Mouse (Mus musculus) adrenal gland, postnatal 36 days (tissue): ENCODE measurements around the gene Uchl5. TPM values are rescaled to one million over a fixed set of nuclear protein-coding genes. Genes with fewer than 3 reads are reported as not detected.

Source experiments
- DNase-seq, 2 experiments: peaks; one replicate each; pipeline ENCODE4 v3.0.0; 2021; ENCODE audit warnings: mixed read lengths in 1 of 2
- total RNA-seq, 2 experiments: library from RNA; stranded (reverse); gene quantifications; 2 replicates each; pipeline ENCODE4 v1.2.3; 2021

The Uchl5 gene
- total RNA-seq, 2 experiments from 2014 or later: 24.5 to 28.8 TPM

DNA sequence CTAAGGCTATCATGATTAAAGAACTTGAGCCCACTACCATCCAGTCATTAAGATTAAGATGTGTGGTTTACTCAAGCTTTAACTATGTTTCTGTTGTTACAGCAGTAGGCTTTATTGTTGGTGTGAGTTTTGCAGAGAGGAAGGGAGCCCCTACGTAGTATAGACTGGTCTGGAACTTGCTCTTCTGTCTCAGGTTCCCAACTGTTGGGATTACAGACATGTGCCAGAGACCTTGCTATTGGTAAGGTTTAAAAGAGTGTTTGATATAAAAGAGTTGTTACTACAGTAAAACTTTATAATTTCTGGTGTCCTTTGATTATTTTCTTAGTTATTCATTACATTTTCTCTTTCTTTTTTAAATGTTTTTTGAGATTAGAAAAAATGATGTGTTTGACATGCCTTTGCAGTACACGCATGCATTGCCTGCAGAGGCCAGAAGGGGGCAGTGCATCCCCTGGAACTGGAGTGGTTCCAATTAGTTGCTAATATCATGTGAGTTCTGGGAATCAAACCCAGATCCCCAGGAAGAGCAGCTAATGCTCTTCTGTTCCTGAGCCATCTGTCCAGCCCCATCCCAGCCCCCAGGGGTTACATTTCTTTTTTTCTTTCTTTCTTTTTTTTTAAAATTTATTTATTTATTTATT lies 11.6 kb downstream of the Uchl5 start:
- peak; percentile 35 to 53 for DNase-seq

DNA sequence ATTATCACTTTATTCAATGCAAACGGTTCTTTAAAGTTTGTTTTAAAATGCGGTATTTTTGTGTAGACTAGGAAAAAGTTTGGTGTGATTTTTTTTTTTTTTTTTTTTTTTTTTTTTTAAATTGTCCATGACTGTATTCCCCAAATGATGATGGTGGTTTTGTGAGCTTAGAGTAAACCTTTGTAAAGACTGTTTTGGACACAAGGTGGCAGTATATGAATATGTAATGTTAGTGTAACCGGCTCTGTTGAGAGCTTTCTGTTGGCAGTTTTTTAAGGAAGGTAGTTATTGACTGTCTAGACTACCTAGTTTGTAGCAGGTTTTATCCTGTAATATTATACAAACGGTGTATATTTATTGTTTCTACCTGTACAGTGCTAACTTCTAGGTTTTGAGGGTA lies 26.5 kb downstream of the Uchl5 start:
- peak in 1 of 2 experiments; percentile 12 for DNase-seq

DNA sequence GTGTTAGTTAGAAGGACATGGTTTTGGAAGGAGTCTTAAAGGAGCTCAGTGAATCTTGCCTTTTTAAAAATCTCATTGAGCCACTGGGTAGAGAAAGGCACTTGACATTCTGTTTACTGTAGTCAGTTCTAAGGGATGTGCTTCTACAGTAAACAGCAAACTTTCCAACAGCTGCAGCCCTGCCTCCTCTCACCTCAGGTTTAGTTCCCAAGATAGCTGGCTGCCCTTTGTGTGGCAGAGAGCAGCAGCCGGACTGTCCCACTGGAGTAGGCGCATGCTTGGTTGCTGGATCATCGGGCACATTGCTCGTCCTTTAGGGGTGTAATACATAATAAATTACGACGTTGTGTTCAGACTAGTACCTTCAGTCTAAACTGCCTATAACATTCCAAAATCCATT lies 32.0 kb downstream of the Uchl5 start:
- no peak for DNase-seq

DNA sequence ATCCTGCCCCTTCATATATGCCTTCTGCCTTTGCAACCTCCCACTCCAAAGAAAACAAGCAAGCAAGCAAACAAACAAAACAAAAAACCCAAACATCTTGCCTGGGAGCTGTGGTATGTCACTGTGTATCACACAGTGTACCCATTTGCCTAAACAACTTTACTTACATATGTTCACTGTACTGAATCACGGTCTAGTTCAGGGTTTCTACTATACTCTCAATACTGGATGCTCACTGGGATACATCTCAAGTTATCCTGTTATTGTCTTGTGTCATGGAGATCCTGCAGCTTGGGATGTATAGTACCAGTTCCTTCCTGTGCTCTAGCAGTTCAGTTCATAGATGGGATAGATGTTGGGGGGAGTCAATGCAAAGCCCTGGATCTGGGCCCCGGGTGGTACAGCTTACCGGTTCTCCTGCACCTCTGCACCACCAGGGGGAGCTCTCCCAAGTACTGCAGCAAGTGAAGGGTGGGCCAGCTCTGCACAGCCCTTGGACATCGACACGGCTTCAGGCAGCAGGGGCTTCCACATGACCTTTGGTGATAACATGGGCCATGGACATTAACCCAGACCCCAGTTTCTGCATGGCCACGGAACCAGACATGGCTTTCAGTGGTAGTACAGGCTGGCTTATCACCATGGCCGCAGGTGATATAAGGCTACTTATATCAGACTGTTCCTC lies 36.7 kb downstream of the Uchl5 start:
- peak; percentile 85 to 92 for DNase-seq

DNA sequence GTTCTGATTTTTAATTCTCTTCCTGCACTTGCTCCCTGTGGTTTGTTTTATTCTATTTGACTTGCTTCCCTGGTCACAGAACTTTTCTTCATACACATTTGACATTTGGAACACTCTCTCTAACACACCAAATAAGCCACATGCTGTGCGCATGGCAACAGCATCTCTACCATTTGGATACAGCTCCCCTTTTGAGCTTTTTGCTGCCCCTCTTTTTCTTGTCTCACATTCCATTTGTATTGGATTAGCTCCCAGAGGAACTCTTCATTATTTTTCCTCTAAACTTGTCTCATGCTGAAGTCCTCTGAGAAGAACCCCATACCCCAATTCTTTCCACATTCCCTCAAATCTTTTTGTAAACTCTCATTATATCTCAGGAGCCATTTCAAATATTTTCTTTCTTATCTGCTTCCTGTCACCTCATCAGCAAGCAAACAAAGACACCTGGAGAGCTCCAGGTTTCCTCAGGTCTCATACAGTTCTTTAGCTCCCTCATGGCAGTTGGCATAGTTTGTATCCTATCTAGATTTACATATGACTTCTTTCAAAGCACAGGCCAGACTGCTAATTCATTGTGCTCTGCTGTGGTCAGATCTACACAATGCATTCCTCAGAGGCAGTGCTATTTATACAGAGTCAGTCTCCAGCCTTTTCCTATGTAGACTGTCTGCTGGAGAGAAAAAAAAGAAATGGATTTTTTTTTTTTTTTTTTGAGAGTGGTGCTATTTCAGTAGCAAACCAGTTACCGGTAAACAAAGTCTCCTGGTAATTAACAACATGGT lies 43.2 kb downstream of the Uchl5 start:
- DNase-seq: no peak

DNA sequence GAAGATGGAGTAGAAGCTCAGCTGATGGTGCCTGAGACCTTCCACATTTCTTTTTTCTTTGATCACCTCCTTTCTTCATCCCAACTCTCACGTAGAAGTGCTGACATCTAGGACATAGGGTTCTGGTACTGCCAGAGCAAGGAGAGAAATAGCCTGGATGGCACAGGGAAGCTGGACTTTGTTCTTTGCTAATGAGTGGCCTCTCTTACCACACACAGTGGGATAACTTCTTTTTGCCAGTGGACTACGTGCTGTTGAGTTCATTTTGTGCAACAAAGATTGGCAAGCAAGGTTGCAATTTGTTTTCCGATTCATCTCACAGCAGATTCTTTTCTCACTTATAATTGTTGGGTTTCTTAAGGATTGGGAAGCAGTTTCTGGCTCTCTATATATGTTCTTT lies 45.6 kb downstream of the Uchl5 start:
- DNase-seq: no peak

DNA sequence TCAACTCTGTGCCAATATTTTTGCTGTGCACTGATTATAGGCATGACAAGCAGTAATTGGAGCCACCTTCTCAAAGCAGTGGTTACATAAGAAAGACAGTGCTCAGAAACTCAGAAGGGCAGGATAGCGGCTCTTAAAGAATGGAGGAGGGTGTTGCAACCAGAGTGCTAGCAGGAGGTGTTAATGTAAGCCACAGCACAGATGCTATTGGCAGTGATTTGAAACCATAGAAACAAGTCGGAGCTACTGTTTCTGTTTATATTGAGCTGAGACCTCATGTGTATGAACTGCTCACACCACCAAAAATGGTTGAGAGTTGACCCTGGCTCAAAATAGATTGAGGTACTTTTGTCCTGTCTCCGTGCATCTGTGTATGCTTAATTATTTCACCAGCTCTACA lies 53.6 kb downstream of the Uchl5 start:
- no peak for DNase-seq

DNA sequence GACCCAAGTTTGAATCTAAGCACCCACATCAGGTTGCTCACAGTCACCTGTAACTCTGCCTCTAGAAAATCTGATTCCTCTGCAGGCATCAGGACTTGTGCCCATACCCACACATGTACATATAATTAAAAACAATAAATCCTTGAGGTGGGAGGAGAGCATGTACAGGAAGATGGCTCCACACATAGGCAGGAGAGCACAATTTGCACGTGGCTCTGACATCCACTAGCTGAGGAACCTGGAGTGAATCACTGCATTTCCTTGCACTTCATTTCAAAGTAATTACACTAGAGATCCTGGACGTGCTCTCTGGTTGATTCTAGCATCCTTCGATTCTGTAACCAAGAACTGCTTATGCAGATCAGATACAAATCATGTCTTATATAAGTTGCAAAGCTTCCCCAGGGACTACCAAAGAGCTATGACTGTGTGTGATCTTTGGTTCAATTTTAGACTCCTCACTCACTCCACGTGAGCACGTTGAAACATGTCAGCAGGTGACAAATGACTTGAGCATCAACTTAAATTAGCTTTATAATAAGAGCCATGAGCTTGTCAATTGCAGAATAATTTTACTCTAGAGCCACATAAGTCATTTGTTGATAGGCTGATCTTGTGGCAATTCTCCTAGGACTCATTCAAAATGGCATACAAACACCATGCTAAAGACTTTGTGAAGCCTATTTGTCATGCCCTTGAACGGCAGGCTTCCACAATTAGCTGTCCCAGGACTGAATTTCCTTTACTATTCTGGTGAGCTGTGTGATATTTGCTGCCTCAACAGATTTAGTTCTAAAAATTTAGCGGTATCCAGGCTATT lies 59.5 kb downstream of the Uchl5 start:
- no peak for DNase-seq

DNA sequence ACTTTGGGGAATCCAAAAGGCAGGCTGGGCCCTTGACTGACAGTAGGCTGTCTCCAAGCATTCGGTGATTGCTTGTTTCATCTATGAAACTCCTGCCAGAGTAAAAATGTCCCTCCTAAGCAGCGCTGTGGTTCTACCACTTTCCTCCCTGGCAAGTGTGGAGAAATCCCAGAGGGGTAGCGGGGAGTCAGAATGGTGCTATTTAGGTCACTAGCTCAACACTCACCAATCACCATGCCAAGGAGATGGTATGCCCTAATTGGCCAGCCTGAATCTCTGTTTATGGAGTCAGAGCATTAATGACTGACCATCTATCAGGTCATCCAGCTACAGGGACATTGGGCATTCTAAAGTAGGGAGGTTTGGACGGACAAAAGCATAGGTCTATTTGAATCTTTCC lies 60.6 kb downstream of the Uchl5 start:
- no peak for DNase-seq

DNA sequence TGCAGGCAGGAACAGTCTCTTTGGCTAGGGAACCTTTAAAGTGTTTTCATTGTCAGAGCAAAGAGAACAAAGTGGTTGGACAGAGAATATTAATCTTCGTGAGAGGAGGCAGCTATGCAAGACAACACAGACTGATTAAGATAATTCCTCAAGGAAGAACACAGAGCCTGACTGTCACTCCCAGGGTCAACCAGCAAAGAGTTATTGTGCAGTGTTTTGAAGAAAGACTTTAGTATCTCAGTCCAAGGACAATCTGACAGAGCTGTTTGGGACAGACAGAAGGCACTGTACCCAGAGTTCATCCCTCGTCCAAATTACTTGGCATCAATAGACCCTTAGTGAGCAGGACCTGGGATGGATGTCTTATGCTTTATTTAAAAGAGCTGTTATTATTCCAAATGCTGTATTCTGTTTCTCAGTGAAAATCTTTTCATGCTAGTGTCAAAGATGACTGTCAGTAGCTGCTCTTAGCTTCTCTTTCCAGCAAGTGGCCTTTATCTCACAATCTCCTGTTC lies 61.9 kb downstream of the Uchl5 start:
- peak; percentile 44 to 55 for DNase-seq

DNA sequence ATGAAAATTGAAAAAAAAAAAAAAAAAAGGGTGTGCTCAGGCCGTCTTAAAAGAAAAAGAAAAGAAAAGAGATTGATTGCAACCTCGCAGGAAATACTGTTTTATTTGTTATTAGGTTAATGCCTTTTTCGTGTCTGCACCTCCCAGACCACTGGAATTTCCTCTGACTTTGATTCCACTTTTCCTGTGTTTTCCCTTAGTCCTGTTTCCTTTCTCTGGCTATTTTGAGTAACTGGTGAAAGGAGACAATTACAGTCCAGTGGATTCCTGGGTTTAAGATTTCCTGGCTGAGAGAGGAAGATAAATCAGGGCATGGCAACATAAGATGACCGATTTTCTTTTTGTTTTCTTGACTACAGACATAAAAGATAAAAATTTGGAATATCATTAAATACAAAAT lies 75.3 kb downstream of the Uchl5 start:
- DNase-seq: no peak

DNA sequence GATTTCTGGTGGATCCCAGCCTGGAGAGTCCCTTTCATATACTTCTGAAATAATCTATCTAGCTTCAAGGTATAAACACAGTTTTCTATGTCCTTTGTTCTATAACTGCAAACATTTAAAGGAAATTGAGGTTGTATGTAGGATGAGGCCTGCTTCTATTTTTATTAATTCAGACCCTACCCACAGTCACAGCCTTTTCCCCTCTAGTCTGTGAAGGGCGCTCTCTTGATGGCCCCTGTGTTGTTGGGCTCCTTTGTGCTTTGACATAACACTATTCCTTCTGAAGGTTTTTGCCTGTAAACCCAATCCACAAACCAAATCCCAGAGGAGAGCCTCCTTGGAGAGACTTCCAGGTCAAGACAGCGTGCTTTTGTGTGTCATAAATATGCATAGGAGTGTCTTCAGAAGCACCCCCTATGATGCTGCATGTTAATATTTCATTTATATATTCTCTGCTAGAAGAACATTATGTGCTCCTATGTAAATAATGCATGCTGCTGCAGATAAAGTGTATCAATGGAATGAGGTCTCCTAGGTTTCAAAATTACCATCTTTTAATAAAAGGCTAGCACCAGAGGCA lies 75.8 kb downstream of the Uchl5 start:
- no peak for DNase-seq

DNA sequence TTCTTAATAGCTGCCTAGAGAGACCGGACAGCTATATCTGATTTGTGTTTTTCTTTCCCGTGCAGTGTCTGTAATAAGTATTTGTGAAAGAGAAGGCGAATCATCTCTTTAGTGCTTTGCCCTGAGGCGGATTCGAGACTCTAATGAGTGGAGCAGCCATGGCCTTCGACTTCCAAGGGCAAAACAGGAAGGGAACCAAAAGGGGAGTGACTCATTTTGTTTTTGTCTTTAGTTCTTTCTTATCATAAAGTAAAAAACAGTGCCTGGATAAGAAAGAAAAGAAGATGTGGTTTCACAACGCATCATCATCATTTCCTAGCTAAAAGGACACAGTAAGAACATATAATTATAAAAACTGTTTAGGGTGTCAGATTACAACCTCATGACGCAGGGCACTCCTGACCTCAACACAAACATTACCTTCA lies 76.6 kb downstream of the Uchl5 start:
- DNase-seq: peak; percentile 45 to 62

DNA sequence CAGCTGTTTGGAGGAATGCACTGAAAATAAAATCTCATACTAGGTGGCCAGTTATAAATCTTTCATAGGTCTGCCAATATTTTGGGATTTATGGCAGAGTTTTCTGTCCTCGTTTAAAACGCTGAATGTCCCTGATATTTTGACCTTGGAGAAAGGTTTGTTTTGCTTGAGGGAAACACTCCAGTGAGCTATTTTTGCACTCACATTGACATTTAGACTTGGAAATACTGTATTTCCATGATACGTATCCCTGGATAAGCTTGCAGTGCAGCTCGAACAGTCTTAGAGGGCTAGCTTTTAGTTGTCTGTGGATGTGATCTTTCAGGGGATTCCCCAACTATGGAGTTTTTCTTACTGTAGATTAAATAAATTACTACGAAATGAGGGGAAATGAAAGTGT lies 78.6 kb downstream of the Uchl5 start:
- no peak for DNase-seq

Other genes starting within 250 kb of the Uchl5 start
- gene B3galt2, start 136.6 kb upstream of the Uchl5 start, total RNA-seq: 10 to 100 TPM in 1 of 2 experiments, 1 to 10 TPM in 1; 9.9 to 12.9 TPM
- 100 to 1,000 TPM in 1 of 2 experiments, 10 to 100 TPM in 1; 96.6 to 115 TPM for gene Cdc73, start 74.4 kb upstream of the Uchl5 start, total RNA-seq
- gene Glrx2, start 60.9 kb upstream of the Uchl5 start, total RNA-seq: 10 to 100 TPM; 79.0 to 99.3 TPM
- gene Trove2, start 204 bp upstream of the Uchl5 start, total RNA-seq: 10 to 100 TPM; 15.1 to 17.9 TPM
- gene Rgs2, start 226.9 kb downstream of the Uchl5 start, total RNA-seq: 100 to 1,000 TPM; 524 to 538 TPM